ENCODE assay signal across 28 mouse cellular contexts in genomic region chr1:130374173-130374785, GRCm38 (mm10). TPM values are rescaled to one million over a fixed set of nuclear protein-coding genes. Genes with fewer than 3 reads are reported as not detected.
DNase-seq lines count a peak whose midpoint lies in the region; ATAC-seq and TF ChIP-seq lines count a peak whose summit lies in the region.
"Had no signal": no experiment of that assay in that cellular context is flagged by ENCODE, and none has a peak within 500 bp of the region (broad histone marks: within the 10 kb centered on the region; RNA-seq: fewer than 3 reads in every experiment).

No protein-coding gene starts in this region.

- peaks cover 24 to 26% of the 10 kb centered on the region in 2 experiments for H3K4me1 ChIP-seq in MEL (ENCODE audit: control insufficient read depth in 1 of 2, insufficient read depth in 2 of 2, low read length in 2 of 2)
- no peaks in the 10 kb centered on the region for H3K4me1 ChIP-seq in liver, adult 2 months (ENCODE audit: control insufficient read depth, insufficient read depth, low read length)
- peaks cover 20% of the 10 kb centered on the region for H3K4me1 ChIP-seq in liver, embryonic 16.5 days (ENCODE audit: control insufficient read depth, low read depth, low read length)
- H3K4me1 ChIP-seq: embryonic facial prominence, embryonic 10.5 days; forebrain, embryonic 10.5 days; limb, embryonic 13.5 days; lung, embryonic 15.5 days; midbrain, embryonic 10.5 days; neural tube, embryonic 15.5 days had no signal

- H3K9me3 ChIP-seq in MEL (replicated peaks; ENCODE audit: insufficient read depth, low read length): no peaks in the 10 kb centered on the region
- no peaks in the 10 kb centered on the region for H3K9me3 ChIP-seq in liver, embryonic 16.5 days (replicated peaks; ENCODE audit: control insufficient read depth, low read length)
- H3K9me3 ChIP-seq: embryonic facial prominence, embryonic 10.5 days; forebrain, embryonic 10.5 days; heart, embryonic 13.5 days; limb, embryonic 13.5 days; lung, embryonic 15.5 days; midbrain, embryonic 10.5 days; neural tube, embryonic 15.5 days had no signal

- H3K27me3 ChIP-seq in MEL (ENCODE audit: control insufficient read depth in 1 of 2, insufficient read depth in 2 of 2, low read length in 2 of 2): no peaks in the 10 kb centered on the region
- no peaks in the 10 kb centered on the region for H3K27me3 ChIP-seq in liver, adult 2 months (ENCODE audit: control insufficient read depth, insufficient read depth, low read length)
- no peaks in the 10 kb centered on the region for H3K27me3 ChIP-seq in liver, embryonic 16.5 days (ENCODE audit: control insufficient read depth, insufficient read depth, low read depth, low read length)
- H3K27me3 ChIP-seq: heart, embryonic 13.5 days; limb, embryonic 13.5 days; lung, embryonic 15.5 days; neural tube, embryonic 15.5 days had no signal

- H3K27ac ChIP-seq in MEL (ENCODE audit: control insufficient read depth, low read depth, low read length): peak overlapping the region; percentile 84
- peak overlapping the region; percentile 51 for H3K27ac ChIP-seq in liver, adult 2 months (replicated peaks; ENCODE audit: insufficient read depth, low read depth, low read length)
- H3K27ac ChIP-seq in liver, embryonic 16.5 days (ENCODE audit: low read length): 0 out of 2 replicates have a peak overlapping the region, but pooled peaks have one; percentile 20
- H3K27ac ChIP-seq: embryonic facial prominence, embryonic 10.5 days; forebrain, embryonic 10.5 days; heart, adult 2 months; heart, embryonic 13.5 days; hindbrain, embryonic 14.5 days; limb, embryonic 13.5 days; lung, embryonic 15.5 days; midbrain, embryonic 10.5 days; neural tube, embryonic 15.5 days had no signal

- no peak for TF ChIP-seq POLR2A in MEL (IDR thresholded peaks at IDR 0.05; ENCODE audit: control insufficient read depth in 1 of 2, insufficient read depth in 1 of 2, low read depth in 1 of 2, low read length in 2 of 2, poor library complexity in 1 of 2)
- no peak for TF ChIP-seq POLR2A in liver, adult 2 months (IDR thresholded peaks at IDR 0.05; ENCODE audit: extremely low read depth, insufficient read depth, low read length)

- H3K4me3 ChIP-seq in MEL (ENCODE audit: control insufficient read depth in 1 of 2, insufficient read depth in 1 of 2, low read depth in 2 of 2, low read length in 2 of 2): 0 out of 4 replicates have a peak overlapping the region, but pooled peaks of 1 of the 2 experiments have one; percentile 8
- H3K4me3 ChIP-seq in liver, adult 2 months (ENCODE audit: insufficient read depth, low read depth, low read length): no peak overlapping the region
- no peak overlapping the region for H3K4me3 ChIP-seq in liver, embryonic 16.5 days (ENCODE audit: low read depth, low read length)
- H3K4me3 ChIP-seq: embryonic facial prominence, embryonic 10.5 days; forebrain, embryonic 10.5 days; heart, adult 2 months; heart, embryonic 13.5 days; limb, embryonic 13.5 days; lung, embryonic 15.5 days; midbrain, embryonic 10.5 days; neural tube, embryonic 15.5 days had no signal

- no peak overlapping the region for H3K4me2 ChIP-seq in liver, embryonic 16.5 days (ENCODE audit: low read depth, low read length)
- H3K4me2 ChIP-seq: heart, embryonic 13.5 days; hindbrain, embryonic 14.5 days; limb, embryonic 13.5 days; lung, embryonic 15.5 days; neural tube, embryonic 15.5 days had no signal

- H3K36me3 ChIP-seq in MEL (ENCODE audit: control insufficient read depth in 1 of 2, insufficient read depth in 2 of 2, low read length in 2 of 2): peaks cover 0 to 29% of the 10 kb centered on the region in 2 experiments; a peak in 2 of 4 replicates
- H3K36me3 ChIP-seq in liver, adult 2 months (ENCODE audit: control insufficient read depth, insufficient read depth, low read length): no peaks in the 10 kb centered on the region
- H3K36me3 ChIP-seq in liver, embryonic 16.5 days (ENCODE audit: control insufficient read depth, insufficient read depth): no peaks in the 10 kb centered on the region
- H3K36me3 ChIP-seq: embryonic facial prominence, embryonic 10.5 days; forebrain, embryonic 10.5 days; heart, embryonic 13.5 days; limb, embryonic 13.5 days; lung, embryonic 15.5 days; midbrain, embryonic 10.5 days; neural tube, embryonic 15.5 days had no signal

- no peak for TF ChIP-seq RAD21 in MEL (IDR thresholded peaks at IDR 0.05; ENCODE audit: low read depth, low read length)

- no peaks in the 10 kb centered on the region for H3K79me2 ChIP-seq in MEL (ENCODE audit: control insufficient read depth, insufficient read depth, low read length, poor library complexity)
- no peaks in the 10 kb centered on the region for H3K79me2 ChIP-seq in liver, adult 2 months (ENCODE audit: control insufficient read depth, insufficient read depth, low read length)

- 29% methylated on average over 3 of the region's 3 CpGs for WGBS in liver, adult 2 months
- 26% methylated on average over 3 of the region's 3 CpGs for WGBS in liver, embryonic 16.5 days (ENCODE audit: insufficient replicate concordance)

- peak overlapping the region; percentile 40; the same call in 1 of the 2 replicates for H3K9ac ChIP-seq in MEL (ENCODE audit: control insufficient read depth, low read depth, low read length, poor library complexity, severe bottlenecking)
- H3K9ac ChIP-seq in liver, adult 2 months (ENCODE audit: low read depth, low read length): no peak overlapping the region
- no peak overlapping the region for H3K9ac ChIP-seq in liver, embryonic 16.5 days (ENCODE audit: low read depth, low read length)
- H3K9ac ChIP-seq: heart, embryonic 13.5 days; hindbrain, embryonic 14.5 days; limb, embryonic 13.5 days; lung, embryonic 15.5 days; neural tube, embryonic 15.5 days had no signal

- no peak for TF ChIP-seq CTCF in MEL (IDR thresholded peaks at IDR 0.05 in 2 of 3, conservative IDR thresholded peaks at IDR 0.05 in 1 of 3; ENCODE audit: control insufficient read depth in 1 of 3, insufficient read depth in 1 of 3, low read depth in 2 of 3, low read length in 3 of 3, poor library complexity in 1 of 3, severe bottlenecking in 1 of 3)
- TF ChIP-seq CTCF in liver, adult 2 months (IDR thresholded peaks at IDR 0.05; ENCODE audit: low read depth, low read length): no peak

- TF ChIP-seq EP300 in MEL (IDR thresholded peaks at IDR 0.05; ENCODE audit: low read depth in 1 of 2, low read length in 2 of 2): peak; percentile 99 to 100

- DNase-seq in MEL (ENCODE audit: low read depth, low spot score): peak; percentile 81
- peak; percentile 72 for DNase-seq in c-Kit-positive CD71-positive TER-119-negative erythroid progenitor cells, embryonic 14.5 days (ENCODE audit: low read depth)
- DNase-seq in liver, adult 2 months (ENCODE audit: extremely low read depth, low read depth, low spot score): no peak
- no peak for DNase-seq in kidney, postnatal 25 days
- no peak for DNase-seq in embryo, embryonic 10.5 days (ENCODE audit: low spot score)
- DNase-seq in cerebellum, postnatal 14 days: no peak
- DNase-seq: adrenal gland, postnatal 25 days; cerebellum, adult 2 months; gastrocnemius, postnatal 25 days; kidney, postnatal 36 days; lung, postnatal 4 days had no signal

- peak; percentile 89 for ATAC-seq in liver, embryonic 16.5 days (ENCODE audit: low read depth)
- ATAC-seq in CD4-positive, CD25-positive, alpha-beta regulatory T cell, adult 4 months: no peak
- ATAC-seq: forebrain, embryonic 16.5 days; inflammation-experienced regulatory T-cells, adult 6 months had no signal

TF ChIP-seq in MEL, 35 proteins besides CTCF, POLR2A, EP300 and RAD21 (continues in another document):
- TF ChIP-seq JUND (IDR thresholded peaks at IDR 0.05; ENCODE audit: low read depth, low read length): no peak
- TF ChIP-seq UBTF (IDR thresholded peaks at IDR 0.05; ENCODE audit: borderline replicate concordance, insufficient read depth, low read depth, low read length): no peak
- TF ChIP-seq BHLHE40 (IDR thresholded peaks at IDR 0.05; ENCODE audit: borderline replicate concordance, low read depth, low read length): peak; percentile 67; the same call in 1 of the 2 replicates
- TF ChIP-seq ZKSCAN1 (IDR thresholded peaks at IDR 0.05; ENCODE audit: low read depth, low read length): 0 out of 2 replicates have a peak, but pooled peaks have one; percentile 28
- TF ChIP-seq SIN3A (IDR thresholded peaks at IDR 0.05; ENCODE audit: low read length): peak; percentile 97
- peak; percentile 98 for TF ChIP-seq TCF12 (IDR thresholded peaks at IDR 0.05; ENCODE audit: low read depth, low read length)
- peak; percentile 59; the same call in 1 of the 2 replicates for TF ChIP-seq POLR2AphosphoS2 (IDR thresholded peaks at IDR 0.05; ENCODE audit: low read length)
- TF ChIP-seq RCOR1 (IDR thresholded peaks at IDR 0.05; ENCODE audit: low read depth, low read length): peak; percentile 58
- TF ChIP-seq MYC (IDR thresholded peaks at IDR 0.05; ENCODE audit: low read depth, low read length): 0 out of 2 replicates have a peak, but pooled peaks have one; percentile 1
- TF ChIP-seq MAZ (IDR thresholded peaks at IDR 0.05; ENCODE audit: low read depth, low read length): peak; percentile 94
- peak; percentile 54 for TF ChIP-seq TAL1 (IDR thresholded peaks at IDR 0.05; ENCODE audit: low read length)
- TF ChIP-seq MYB (IDR thresholded peaks at IDR 0.05; ENCODE audit: low read depth, low read length): peak; percentile 99
- TF ChIP-seq E2F4 (IDR thresholded peaks at IDR 0.05; ENCODE audit: borderline replicate concordance, low read depth, low read length): no peak
- TF ChIP-seq ZC3H11A (IDR thresholded peaks at IDR 0.05; ENCODE audit: low read depth, low read length): no peak
- no peak for TF ChIP-seq ZNF384 (IDR thresholded peaks at IDR 0.05; ENCODE audit: low read depth, low read length)
- no peak for TF ChIP-seq ELF1 (IDR thresholded peaks at IDR 0.05; ENCODE audit: low read depth, low read length)
- no peak for TF ChIP-seq NELFE (IDR thresholded peaks at IDR 0.05; ENCODE audit: low read depth, low read length)
- peak; percentile 60; the same call in 1 of the 2 replicates for TF ChIP-seq MAFK (IDR thresholded peaks at IDR 0.05; ENCODE audit: borderline replicate concordance, low read depth, low read length)
- peak; percentile 58; the same call in 1 of the 2 replicates for TF ChIP-seq ZMIZ1 (IDR thresholded peaks at IDR 0.05; ENCODE audit: low read depth, low read length)
- peak; percentile 29; the same call in 1 of the 2 replicates for TF ChIP-seq KAT2A (conservative IDR thresholded peaks at IDR 0.05; ENCODE audit: low read depth, low read length)
- peak; percentile 67; the same call in 1 of the 2 replicates for TF ChIP-seq CHD2 (IDR thresholded peaks at IDR 0.05; ENCODE audit: low read length)

RNA-seq across cellular contexts. Expression of gene Cd55b, which starts 48.5 kb away (rescaled TPM):
- not detected in 2 replicates for total RNA-seq in MEL (2012; rRNA removed)
- polyA plus RNA-seq in MEL (2012; ENCODE audit: insufficient read depth in 1 of 2, insufficient read length in 2 of 2, low read depth in 1 of 2, low replicate concordance in 2 of 2, missing spikeins in 1 of 2): not detected
- total RNA-seq in liver, adult 2 months (2014; rRNA removed): not detected in 2 replicates
- polyA plus RNA-seq in liver, adult 2 months (2012; rRNA removed): not detected in 2 replicates
- 0.11 TPM in 1 of 2 replicates, not detected in the other for polyA plus RNA-seq in liver, embryonic 16.5 days (2015; fragmentation: Nextera tagmentation; extraction: Ambion mirVana)
- not detected for polyA plus RNA-seq in CD4-positive, CD25-positive, alpha-beta regulatory T cell, adult 4 months (2017; shearing (Covaris generic))
- total RNA-seq: adrenal gland, postnatal 25 days; heart, adult 2 months; heart, postnatal 25 days; layer of hippocampus, adult 8-10 months had no signal
- polyA plus RNA-seq: C2C12; cerebellum, adult 2 months; embryonic facial prominence, embryonic 10.5 days; forebrain, embryonic 10.5 days; forebrain, embryonic 16.5 days; heart, adult 2 months; heart, embryonic 13.5 days; hindbrain, embryonic 14.5 days; inflammation-experienced regulatory T-cells, adult 6 months; kidney, embryonic 14.5 days; limb, embryonic 13.5 days; midbrain, embryonic 10.5 days; neural tube, embryonic 15.5 days had no signal

Comparison
In these comparisons a context has a peak if more than half of its experiments do, and no peak if none do; other contexts are left out.
1. DNase-seq: peak in MEL (single experiment) and c-Kit-positive CD71-positive TER-119-negative erythroid progenitor cells, embryonic 14.5 days (single experiment); none in liver, adult 2 months (single experiment), kidney, postnatal 25 days (0 of 2), embryo, embryonic 10.5 days (single experiment) and cerebellum, postnatal 14 days (0 of 2).
2. H3K27ac ChIP-seq: peak in every context shown above with its lines; median percentile 84 in MEL; 51 in liver, adult 2 months; 20 in liver, embryonic 16.5 days.